Mouse (Mus musculus) frontal cortex, postnatal 25 days (tissue): Measurements from ENCODE around the gene Nfyc.
A peak's percentile ranks its signal among the peaks of the same experiment; 100 is the strongest.

Experiments used
- DNase-seq, 2 experiments: peaks; one replicate each; pipeline ENCODE4 v3.0.0; 2022; ENCODE audit warnings: low spot score in 2 of 2

The Nfyc gene

GRCm38 (mm10) chr4:120825577-120826326 lies 5.6 kb downstream of the Nfyc start:
- DNase-seq: peak; percentile 96

GRCm38 (mm10) chr4:120825100-120825553 lies 6.2 kb downstream of the Nfyc start:
- peak; percentile 91 to 92 for DNase-seq

GRCm38 (mm10) chr4:120822191-120822911 lies 9.0 kb downstream of the Nfyc start:
- no peak for DNase-seq

- no peak for DNase-seq
Observed at GRCm38 (mm10) chr4:120819871-120820270, 11.5 kb downstream of the Nfyc start.

- no peak for DNase-seq
Observed at GRCm38 (mm10) chr4:120819296-120819695, 12.1 kb downstream of the Nfyc start.

GRCm38 (mm10) chr4:120817951-120818350 lies 13.4 kb downstream of the Nfyc start:
- DNase-seq: no peak

GRCm38 (mm10) chr4:120817002-120817774 lies 14.2 kb downstream of the Nfyc start:
- no peak for DNase-seq

GRCm38 (mm10) chr4:120815622-120816334 lies 15.6 kb downstream of the Nfyc start:
- DNase-seq: peak; percentile 50 to 66

GRCm38 (mm10) chr4:120815163-120815562 lies 16.2 kb downstream of the Nfyc start:
- no peak for DNase-seq

GRCm38 (mm10) chr4:120814171-120814570 lies 17.2 kb downstream of the Nfyc start:
- DNase-seq: no peak

- DNase-seq: no peak
Observed at GRCm38 (mm10) chr4:120813762-120814161, 17.6 kb downstream of the Nfyc start.

- DNase-seq: no peak
Observed at GRCm38 (mm10) chr4:120805816-120806215, 25.6 kb downstream of the Nfyc start.

- DNase-seq: no peak
Observed at GRCm38 (mm10) chr4:120801446-120801845, 29.9 kb downstream of the Nfyc start.

GRCm38 (mm10) chr4:120800691-120801090 lies 30.7 kb downstream of the Nfyc start:
- no peak for DNase-seq

GRCm38 (mm10) chr4:120799680-120800166 lies 31.6 kb downstream of the Nfyc start:
- DNase-seq: no peak

- DNase-seq: no peak
Observed at GRCm38 (mm10) chr4:120797985-120798725, 33.2 kb downstream of the Nfyc start.

GRCm38 (mm10) chr4:120796687-120797086 lies 34.7 kb downstream of the Nfyc start:
- no peak for DNase-seq

GRCm38 (mm10) chr4:120795646-120796045 lies 35.7 kb downstream of the Nfyc start:
- no peak for DNase-seq

GRCm38 (mm10) chr4:120792918-120793317 lies 38.5 kb downstream of the Nfyc start:
- DNase-seq: no peak

- DNase-seq: no peak
Observed at GRCm38 (mm10) chr4:120790027-120790426, 41.3 kb downstream of the Nfyc start.

- DNase-seq: no peak
Observed at GRCm38 (mm10) chr4:120755801-120756200, 75.6 kb downstream of the Nfyc start.
